Comparison of ENCODE assay signal across 8 mouse cellular contexts in genomic region chr16:31662556-31663378, GRCm38 (mm10). TPM values are rescaled to one million over a fixed set of nuclear protein-coding genes. Genes with fewer than 3 reads are reported as not detected.
DNase-seq lines count a peak whose midpoint lies in the region; ATAC-seq and TF ChIP-seq lines count a peak whose summit lies in the region.

No protein-coding gene starts in this region.

- no peaks in the 10 kb centered on the region for H3K9me3 ChIP-seq in lung, embryonic 16.5 days (ENCODE audit: control insufficient read depth, low read length)
- no peaks in the 10 kb centered on the region for H3K9me3 ChIP-seq in embryonic facial prominence, embryonic 14.5 days (ENCODE audit: control insufficient read depth, low read length)
- no peaks in the 10 kb centered on the region for H3K9me3 ChIP-seq in limb, embryonic 12.5 days

- TF ChIP-seq CTCF in olfactory bulb, adult 2 months (IDR thresholded peaks at IDR 0.05; ENCODE audit: insufficient read depth, low read depth, low read length) = no peak

- H3K4me3 ChIP-seq in lung, embryonic 16.5 days (ENCODE audit: low read length) = peak overlapping the region; percentile 99
- peak overlapping the region; percentile 97 for H3K4me3 ChIP-seq in embryonic facial prominence, embryonic 14.5 days (ENCODE audit: low read depth, low read length)
- peak overlapping the region; percentile 95 for H3K4me3 ChIP-seq in limb, embryonic 12.5 days (replicated peaks)
- peak overlapping the region; percentile 93 for H3K4me3 ChIP-seq in olfactory bulb, adult 2 months (ENCODE audit: insufficient read depth, low read depth, low read length)

- no peak for ATAC-seq in lung, embryonic 16.5 days (ENCODE audit: low read depth)
- ATAC-seq in embryonic facial prominence, embryonic 14.5 days (ENCODE audit: low read depth) = no peak; the same call in 1 of the 2 replicates
- ATAC-seq in limb, embryonic 12.5 days (ENCODE audit: insufficient number of reproducible peaks, insufficient read depth, low FRiP score, low TSS enrichment, low read depth) = no peak; the same call in 1 of the 2 replicates

- no peak for DNase-seq in lung, adult 18-20 months
- DNase-seq in embryonic facial prominence, embryonic 14.5 days (ENCODE audit: low spot score) = no peak
- DNase-seq in spleen, adult 12 weeks (ENCODE audit: low spot score) = no peak
- DNase-seq in left cerebral cortex, adult 18-20 months (ENCODE audit: low spot score in 2 of 2) = no peak
- DNase-seq in thymus, postnatal 14 days = no peak

- H3K27ac ChIP-seq in lung, embryonic 16.5 days (ENCODE audit: low read length) = peak overlapping the region; percentile 98
- peak overlapping the region; percentile 95 for H3K27ac ChIP-seq in embryonic facial prominence, embryonic 14.5 days (replicated peaks; ENCODE audit: low read depth, low read length)
- H3K27ac ChIP-seq in limb, embryonic 12.5 days = peak overlapping the region; percentile 98
- no peak overlapping the region for H3K27ac ChIP-seq in olfactory bulb, adult 2 months (ENCODE audit: insufficient read depth, low read depth, low read length)

- H3K4me1 ChIP-seq in lung, embryonic 16.5 days (replicated peaks; ENCODE audit: control insufficient read depth, insufficient read depth, low read length) = peaks cover 25% of the 10 kb centered on the region
- peaks cover 18% of the 10 kb centered on the region for H3K4me1 ChIP-seq in embryonic facial prominence, embryonic 14.5 days (ENCODE audit: control insufficient read depth, insufficient read depth, low read length)
- peaks cover 29% of the 10 kb centered on the region for H3K4me1 ChIP-seq in limb, embryonic 12.5 days (replicated peaks)
- peaks cover 4% of the 10 kb centered on the region; the same call in 1 of the 2 replicates for H3K4me1 ChIP-seq in olfactory bulb, adult 2 months (ENCODE audit: control insufficient read depth, insufficient read depth, low read length)

- no peak for TF ChIP-seq POLR2A in olfactory bulb, adult 2 months (IDR thresholded peaks at IDR 0.05; ENCODE audit: insufficient read depth, low read depth, low read length)

- no peaks in the 10 kb centered on the region for H3K27me3 ChIP-seq in lung, embryonic 16.5 days (ENCODE audit: control insufficient read depth, insufficient read depth, low read depth, low read length)
- no peaks in the 10 kb centered on the region for H3K27me3 ChIP-seq in embryonic facial prominence, embryonic 14.5 days (replicated peaks; ENCODE audit: control insufficient read depth, insufficient read depth, low read length)
- H3K27me3 ChIP-seq in limb, embryonic 12.5 days = no peaks in the 10 kb centered on the region

- H3K4me2 ChIP-seq in lung, embryonic 16.5 days (ENCODE audit: low read depth, low read length) = peak overlapping the region; percentile 93
- H3K4me2 ChIP-seq in embryonic facial prominence, embryonic 14.5 days (ENCODE audit: low read depth, low read length) = peak overlapping the region; percentile 66
- H3K4me2 ChIP-seq in limb, embryonic 12.5 days = peak overlapping the region; percentile 80

- WGBS in lung, embryonic 16.5 days = 11% methylated on average over 22 of the region's 22 CpGs
- 12% methylated on average over 22 of the region's 22 CpGs for WGBS in embryonic facial prominence, embryonic 14.5 days
- WGBS in limb, embryonic 12.5 days = 12% methylated on average over 22 of the region's 22 CpGs
- WGBS in olfactory bulb, adult 2 months = 22% methylated on average over 22 of the region's 22 CpGs

- peaks cover 2% of the 10 kb centered on the region; the same call in 1 of the 2 replicates for H3K36me3 ChIP-seq in lung, embryonic 16.5 days (ENCODE audit: control insufficient read depth, insufficient read depth, low read length)
- H3K36me3 ChIP-seq in embryonic facial prominence, embryonic 14.5 days (ENCODE audit: control insufficient read depth, insufficient read depth, low read length) = peaks cover 21% of the 10 kb centered on the region
- peaks cover 21% of the 10 kb centered on the region for H3K36me3 ChIP-seq in limb, embryonic 12.5 days

- H3K9ac ChIP-seq in lung, embryonic 16.5 days (ENCODE audit: low read length) = peak overlapping the region; percentile 97
- H3K9ac ChIP-seq in embryonic facial prominence, embryonic 14.5 days (ENCODE audit: low read depth, low read length) = peak overlapping the region; percentile 94
- H3K9ac ChIP-seq in limb, embryonic 12.5 days (replicated peaks) = peak overlapping the region; percentile 91

RNA-seq across cellular contexts. Expression of gene Dlg1, which starts 0.5 kb away (rescaled TPM):
- polyA plus RNA-seq in lung, embryonic 16.5 days (2015; fragmentation: Nextera tagmentation; extraction: Ambion mirVana) = 23.9 and 25.2 TPM in 2 replicates
- 32.6 and 33.9 TPM in 2 replicates for polyA plus RNA-seq in embryonic facial prominence, embryonic 14.5 days (2014; fragmentation: Nextera tagmentation; extraction: Ambion mirVana)
- polyA plus RNA-seq in limb, embryonic 12.5 days (2016; fragmentation: Nextera tagmentation; extraction: Ambion mirVana) = 42.2 and 42.9 TPM in 2 replicates
- not detected in 2 replicates for polyA plus RNA-seq in olfactory bulb, adult 2 months (2012; ENCODE audit: insufficient read depth, insufficient read length, low replicate concordance, missing spikeins)
- 100 to 1,000 TPM; 179 to 196 TPM for total RNA-seq in left cerebral cortex, adult 18-20 months (2021)
